9 mouse cellular contexts compared by ENCODE assay signal in genomic region chr8:3387286-3387685, GRCm38 (mm10). TPM values are rescaled to one million over a fixed set of nuclear protein-coding genes. Genes with fewer than 3 reads are reported as not detected.
DNase-seq lines count a peak whose midpoint lies in the region; ATAC-seq and TF ChIP-seq lines count a peak whose summit lies in the region.
"Had no signal": no experiment of that assay in that cellular context is flagged by ENCODE, and none has a peak within 500 bp of the region (broad histone marks: within the 10 kb centered on the region; RNA-seq: fewer than 3 reads in every experiment).

No protein-coding gene starts in this region.

- no peak overlapping the region for H3K4me3 ChIP-seq in forebrain, embryonic 11.5 days (ENCODE audit: low read depth, low read length)
- no peak overlapping the region for H3K4me3 ChIP-seq in intestine, embryonic 14.5 days (ENCODE audit: low read depth, low read length)
- H3K4me3 ChIP-seq in limb, embryonic 10.5 days: no peak overlapping the region
- H3K4me3 ChIP-seq in midbrain, postnatal 0 days (ENCODE audit: low read depth, low read length): no peak overlapping the region

- H3K27me3 ChIP-seq in forebrain, embryonic 11.5 days (ENCODE audit: control insufficient read depth, insufficient read depth, low read length): no peaks in the 10 kb centered on the region
- H3K27me3 ChIP-seq in intestine, embryonic 14.5 days (replicated peaks; ENCODE audit: control insufficient read depth, insufficient read depth, low read length): no peaks in the 10 kb centered on the region
- H3K27me3 ChIP-seq in limb, embryonic 10.5 days (ENCODE audit: low read depth, poor library complexity, severe bottlenecking): no peaks in the 10 kb centered on the region
- H3K27me3 ChIP-seq in midbrain, postnatal 0 days (ENCODE audit: insufficient read depth, low read length): no peaks in the 10 kb centered on the region
- no peaks in the 10 kb centered on the region for H3K27me3 ChIP-seq in splenic B cell, adult 2 months (ENCODE audit: control insufficient read depth, insufficient read depth, low read length, poor library complexity, severe bottlenecking)

- ATAC-seq in forebrain, embryonic 11.5 days (replicated peaks; ENCODE audit: low FRiP score): peak; percentile 59
- peak; percentile 59 for ATAC-seq in intestine, embryonic 14.5 days (replicated peaks; ENCODE audit: low FRiP score, low TSS enrichment, low read depth)
- no peak for ATAC-seq in midbrain, postnatal 0 days (ENCODE audit: low FRiP score)

- 43% methylated on average over 6 of the region's 6 CpGs for WGBS in forebrain, embryonic 11.5 days
- 43% methylated on average over 6 of the region's 6 CpGs for WGBS in intestine, embryonic 14.5 days
- 39% methylated on average over 6 of the region's 6 CpGs for WGBS in limb, embryonic 10.5 days
- WGBS in midbrain, postnatal 0 days: 45% methylated on average over 6 of the region's 6 CpGs

- H3K4me1 ChIP-seq in forebrain, embryonic 11.5 days (replicated peaks; ENCODE audit: control insufficient read depth, insufficient read depth, low read length): no peaks in the 10 kb centered on the region
- H3K4me1 ChIP-seq in intestine, embryonic 14.5 days (replicated peaks; ENCODE audit: control insufficient read depth, insufficient read depth, low read length): no peaks in the 10 kb centered on the region
- H3K4me1 ChIP-seq in limb, embryonic 10.5 days: no peaks in the 10 kb centered on the region
- no peaks in the 10 kb centered on the region for H3K4me1 ChIP-seq in midbrain, postnatal 0 days (ENCODE audit: insufficient read depth, low read length)

- no peaks in the 10 kb centered on the region for H3K36me3 ChIP-seq in forebrain, embryonic 11.5 days (ENCODE audit: control insufficient read depth, insufficient read depth, low read length)
- H3K36me3 ChIP-seq in intestine, embryonic 14.5 days (ENCODE audit: control insufficient read depth, insufficient read depth, low read length): no peaks in the 10 kb centered on the region
- H3K36me3 ChIP-seq in limb, embryonic 10.5 days: no peaks in the 10 kb centered on the region
- no peaks in the 10 kb centered on the region for H3K36me3 ChIP-seq in midbrain, postnatal 0 days (ENCODE audit: insufficient read depth, low read length)
- peaks cover 25% of the 10 kb centered on the region for H3K36me3 ChIP-seq in splenic B cell, adult 2 months (ENCODE audit: control insufficient read depth, insufficient read depth, low read length, poor library complexity, severe bottlenecking)

- no peak overlapping the region for H3K4me2 ChIP-seq in forebrain, embryonic 11.5 days (ENCODE audit: low read depth, low read length, severe bottlenecking)
- H3K4me2 ChIP-seq in intestine, embryonic 14.5 days (ENCODE audit: low read length): no peak overlapping the region
- H3K4me2 ChIP-seq in midbrain, postnatal 0 days (ENCODE audit: low read depth, low read length, poor library complexity, severe bottlenecking): no peak overlapping the region

- H3K9me3 ChIP-seq in forebrain, embryonic 11.5 days (ENCODE audit: control insufficient read depth, low read length): no peaks in the 10 kb centered on the region
- H3K9me3 ChIP-seq in intestine, embryonic 14.5 days (ENCODE audit: control insufficient read depth, low read length): no peaks in the 10 kb centered on the region
- no peaks in the 10 kb centered on the region for H3K9me3 ChIP-seq in limb, embryonic 10.5 days (replicated peaks)
- no peaks in the 10 kb centered on the region for H3K9me3 ChIP-seq in midbrain, postnatal 0 days (ENCODE audit: low read length)

- no peak overlapping the region for H3K9ac ChIP-seq in forebrain, embryonic 11.5 days (ENCODE audit: low read length)
- H3K9ac ChIP-seq in intestine, embryonic 14.5 days (ENCODE audit: low read length): no peak overlapping the region
- H3K9ac ChIP-seq in midbrain, postnatal 0 days (replicated peaks; ENCODE audit: low read length, poor library complexity, severe bottlenecking): no peak overlapping the region

- no peak overlapping the region for H3K27ac ChIP-seq in forebrain, embryonic 11.5 days (ENCODE audit: low read depth, low read length)
- no peak overlapping the region for H3K27ac ChIP-seq in intestine, embryonic 14.5 days (ENCODE audit: low read depth)
- 0 out of 2 replicates have a peak overlapping the region, but pooled peaks have one; percentile 0 for H3K27ac ChIP-seq in limb, embryonic 10.5 days
- no peak overlapping the region for H3K27ac ChIP-seq in midbrain, postnatal 0 days (ENCODE audit: low read depth, low read length)
- H3K27ac ChIP-seq: macrophage had no signal

- peak; percentile 74 for TF ChIP-seq CTCF in midbrain, postnatal 0 days (IDR thresholded peaks at IDR 0.05)

- DNase-seq in heart, adult 18-20 months: peak; percentile 52 to 77
- no peak for DNase-seq in heart, adult 11 months
- DNase-seq in adrenal gland, adult 8-10 months: peak; percentile 34
- peak; percentile 78 for DNase-seq in forebrain, embryonic 11.5 days (ENCODE audit: low spot score)
- peak; percentile 89 for DNase-seq in intestine, embryonic 14.5 days (ENCODE audit: low spot score)
- DNase-seq in limb, embryonic 10.5 days (ENCODE audit: low spot score): peak; percentile 65
- DNase-seq in midbrain, postnatal 0 days (ENCODE audit: low spot score): peak; percentile 61
- peak; percentile 83 for DNase-seq in splenic B cell, adult 2 months (ENCODE audit: low read depth, low spot score)

RNA-seq across cellular contexts. Expression of gene Arhgef18, which starts 5.5 kb away (rescaled TPM):
- total RNA-seq in heart, adult 18-20 months (2021): 10 to 100 TPM; 17.5 to 20.4 TPM
- 10 to 100 TPM; 44.6 to 48.1 (median 47.0) TPM for total RNA-seq in adrenal gland, adult 8-10 months (2022)
- 10.4 and 12.3 TPM in 2 replicates for polyA plus RNA-seq in forebrain, embryonic 11.5 days (2014; fragmentation: Nextera tagmentation; extraction: Ambion mirVana)
- polyA plus RNA-seq in intestine, embryonic 14.5 days (2014; fragmentation: Nextera tagmentation; extraction: Ambion mirVana): 8.6 and 10.7 TPM in 2 replicates
- 8.0 and 9.5 TPM in 2 replicates for polyA plus RNA-seq in limb, embryonic 10.5 days (2016; fragmentation: Nextera tagmentation; extraction: Ambion mirVana)
- total RNA-seq in midbrain, postnatal 0 days (2014; rRNA removed): 34.3 and 46.0 TPM in 2 replicates
- 6.8 and 7.2 TPM in 2 replicates for polyA plus RNA-seq in midbrain, postnatal 0 days (2015; fragmentation: Nextera tagmentation; extraction: Ambion mirVana)

RNA-seq across cellular contexts. Expression of gene A430078G23Rik, which starts 34.1 kb away (rescaled TPM):
- total RNA-seq in heart, adult 18-20 months (2021): 1 to 10 TPM in 1 of 2 experiments, under 1 TPM in 1; 0.30 to 2.9 TPM
- under 1 TPM; 0.23 to 0.83 (median 0.28) TPM for total RNA-seq in adrenal gland, adult 8-10 months (2022)
- polyA plus RNA-seq in forebrain, embryonic 11.5 days (2014; fragmentation: Nextera tagmentation; extraction: Ambion mirVana): not detected in 2 replicates
- polyA plus RNA-seq in intestine, embryonic 14.5 days (2014; fragmentation: Nextera tagmentation; extraction: Ambion mirVana): 0.34 TPM in 1 of 2 replicates, not detected in the other
- polyA plus RNA-seq in limb, embryonic 10.5 days (2016; fragmentation: Nextera tagmentation; extraction: Ambion mirVana): not detected in 2 replicates
- not detected in 2 replicates for total RNA-seq in midbrain, postnatal 0 days (2014; rRNA removed)
- not detected in 2 replicates for polyA plus RNA-seq in midbrain, postnatal 0 days (2015; fragmentation: Nextera tagmentation; extraction: Ambion mirVana)
